Mouse (Mus musculus) kidney, adult 2 months (tissue): Measurements from ENCODE around the gene Crygn.

ENCODE experiments used
- CTCF ChIP-seq: fragments of 200-500 bp; conservative IDR thresholded peaks from 2 replicates; pipeline ENCODE4 v1.5.1; 2011; ENCODE audit warnings: low read depth, mild to moderate bottlenecking, control low read depth, low read length, moderate library complexity, mixed read lengths; ENCODE audit not compliant: insufficient read depth, insufficient read length
- POLR2A ChIP-seq: fragments of 200-500 bp; IDR thresholded peaks from one replicate; pipeline ENCODE4 v1.6.1; 2011; ENCODE audit warnings: low read depth, low read length, control low read depth

DNA sequence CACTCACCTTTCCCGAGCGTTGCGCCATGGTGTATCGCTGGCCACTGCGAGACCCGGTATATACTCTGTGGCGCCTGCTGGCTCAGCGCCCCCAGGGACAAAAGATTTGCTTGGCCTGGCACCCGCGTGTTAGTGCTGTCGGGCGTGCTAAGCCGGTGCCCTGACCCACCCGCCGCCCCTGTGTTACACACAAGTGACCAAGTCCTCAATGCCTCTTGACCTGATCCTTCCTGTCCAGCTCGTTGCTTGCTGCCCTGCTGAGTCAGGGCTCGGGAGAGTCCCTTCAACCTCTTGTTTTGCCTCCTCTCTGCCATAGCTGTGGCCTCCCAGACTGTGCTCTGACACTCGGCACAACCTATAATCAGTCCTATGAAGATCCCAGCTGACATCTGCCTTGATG, at the start of gene Crygn:
- TF ChIP-seq CTCF (no peak), POLR2A (no peak)
